Mouse (Mus musculus) spleen, postnatal 14 days (tissue): ENCODE results near the gene Zfp362.

Experiments
- DNase-seq, 2 experiments: peaks; one replicate each; pipeline ENCODE4 v3.0.0; 2021 to 2022; ENCODE audit warnings: low spot score in 2 of 2

Zfp362 gene

GRCm38 (mm10) chr4:128730271-128730670, 75.6 kb downstream of the Zfp362 start:
- DNase-seq, result no peak

- no peak for DNase-seq
These were observed 76.2 kb downstream of the Zfp362 start for GRCm38 (mm10) chr4:128729709-128730037.

- no peak for DNase-seq
These were observed 76.7 kb downstream of the Zfp362 start for GRCm38 (mm10) chr4:128729033-128729708.

- no peak for DNase-seq
These were observed 77.4 kb downstream of the Zfp362 start for GRCm38 (mm10) chr4:128728431-128728851.

GRCm38 (mm10) chr4:128727721-128728430, 78.0 kb downstream of the Zfp362 start:
- peak; percentile 33 to 40 for DNase-seq

- DNase-seq, result peak; percentile 70 to 78
These were observed 78.7 kb downstream of the Zfp362 start for GRCm38 (mm10) chr4:128727019-128727720.

- no peak for DNase-seq
These were observed 81.8 kb downstream of the Zfp362 start for GRCm38 (mm10) chr4:128724059-128724458.

GRCm38 (mm10) chr4:128723431-128723830, 82.4 kb downstream of the Zfp362 start:
- DNase-seq, result no peak
